Mouse (Mus musculus): ENCODE results near the gene Emc3.

Gene Emc3

DNA sequence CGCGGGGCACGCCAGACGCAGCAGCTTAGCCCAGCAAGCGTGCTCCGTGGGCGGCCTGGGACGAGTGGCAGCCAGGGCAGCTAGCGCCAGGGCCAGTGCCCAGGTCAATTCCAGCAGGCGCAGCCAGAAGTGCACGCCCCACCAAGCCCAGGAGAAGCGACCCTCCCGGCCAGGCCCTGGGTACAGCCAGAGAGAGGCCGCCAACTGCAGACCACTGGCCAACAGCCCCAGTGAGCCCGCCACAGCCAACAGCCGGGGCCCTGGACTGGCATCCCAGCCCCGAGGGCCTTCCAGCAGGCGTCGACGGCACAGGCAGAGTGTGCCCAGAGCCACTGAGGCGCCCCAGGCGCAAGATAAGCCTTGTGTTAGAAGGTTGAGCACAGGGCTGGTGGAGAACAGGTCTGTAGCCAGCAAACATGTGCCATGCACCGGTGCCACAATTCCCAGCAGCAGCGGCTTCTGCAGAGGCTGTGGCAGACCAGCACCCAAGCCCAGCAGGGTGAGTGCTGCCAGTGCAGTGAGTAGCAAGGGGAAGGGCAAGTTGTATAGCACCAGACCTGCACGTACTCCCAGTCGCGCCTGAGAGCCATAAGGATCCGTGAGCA is 36.3 kb downstream of the Emc3 start:
- DNase-seq (ENCODE audit: low spot score) = no peak

- peak; percentile 60 for DNase-seq (ENCODE audit: low spot score)
These were observed 37.1 kb downstream of the Emc3 start for GRCm38 (mm10) chr6:113494258-113494788.

- DNase-seq (ENCODE audit: low spot score) = no peak
These were observed 39.2 kb downstream of the Emc3 start for GRCm38 (mm10) chr6:113492101-113492864.

GRCm38 (mm10) chr6:113489410-113489809 is 42.0 kb downstream of the Emc3 start:
- no peak for DNase-seq (ENCODE audit: low spot score)

DNA sequence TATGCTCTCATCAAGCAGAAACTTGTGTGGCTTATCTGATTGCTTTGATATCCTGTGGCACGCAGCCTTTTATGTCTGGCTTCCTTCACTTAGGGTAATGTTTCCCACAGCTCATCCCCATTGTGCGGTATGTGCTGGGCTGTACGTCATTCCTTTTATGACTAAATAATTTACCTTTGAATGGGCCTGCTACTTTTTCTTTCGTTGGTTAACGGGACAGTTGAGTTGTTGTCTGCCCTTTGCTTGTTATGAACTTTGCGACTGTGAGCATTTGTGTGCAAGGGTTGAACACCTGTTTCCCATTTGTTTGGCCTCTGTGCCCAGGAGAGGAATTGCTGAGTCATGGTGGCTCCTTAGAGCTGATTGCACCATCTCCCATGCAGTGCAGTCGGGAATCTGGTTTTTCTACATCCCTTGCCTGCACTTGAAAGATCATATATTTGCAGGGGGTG is 44.3 kb downstream of the Emc3 start:
- no peak for DNase-seq (ENCODE audit: low spot score)

DNA sequence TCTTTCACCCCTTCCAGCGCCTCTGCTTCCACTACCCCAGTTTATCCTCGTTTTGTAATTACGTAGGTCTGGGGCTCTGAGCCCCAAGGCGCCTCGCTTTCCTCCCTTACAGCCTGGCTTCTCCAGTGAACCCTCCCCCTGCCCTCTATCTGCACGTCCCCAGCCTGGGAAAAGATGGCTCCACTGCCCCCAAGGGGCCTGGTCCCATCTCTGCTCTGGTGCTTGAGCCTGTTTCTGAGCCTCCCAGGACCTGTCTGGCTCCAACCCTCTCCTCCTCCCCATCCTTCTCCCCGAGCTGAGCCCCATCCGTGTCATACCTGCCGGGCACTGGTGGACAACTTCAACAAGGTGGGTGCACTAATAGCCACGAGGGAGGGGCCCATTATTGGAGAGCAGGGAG is 47.7 kb downstream of the Emc3 start:
- no peak for DNase-seq (ENCODE audit: low spot score)

DNA sequence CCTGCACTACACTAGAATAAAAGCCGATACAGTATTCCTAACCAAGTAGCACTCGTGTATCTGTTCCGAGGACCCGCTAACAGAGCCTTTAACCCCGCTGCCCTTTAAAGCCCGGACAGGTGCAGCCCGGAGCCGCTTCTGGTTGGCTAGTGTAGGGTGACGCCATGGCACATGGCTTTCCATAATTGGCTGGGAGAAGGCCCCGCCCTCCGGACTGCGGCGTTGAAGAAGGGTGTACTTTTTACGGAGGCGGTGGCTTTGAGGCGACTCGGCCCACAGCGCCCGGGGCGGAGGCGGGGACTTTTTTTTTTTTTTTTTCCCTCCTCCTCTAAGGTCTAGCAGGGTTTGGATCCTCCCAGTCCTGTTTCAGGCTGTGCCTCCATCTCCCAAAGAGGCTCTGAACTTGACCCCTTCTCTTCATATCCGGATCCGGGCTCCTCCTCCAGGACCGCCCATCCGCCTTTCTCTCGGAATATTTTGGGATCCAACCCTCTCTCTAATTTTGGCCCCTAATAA is 48.3 kb downstream of the Emc3 start, which contains the start of gene Creld1:
Gene Creld1, plus strand, starts transcription at position 198 of the 516 bp plus-strand sequence.
- peak; percentile 70 for DNase-seq (ENCODE audit: low spot score)

- no peak for DNase-seq (ENCODE audit: low spot score)
These were observed 48.9 kb downstream of the Emc3 start for GRCm38 (mm10) chr6:113482477-113483099.

DNA sequence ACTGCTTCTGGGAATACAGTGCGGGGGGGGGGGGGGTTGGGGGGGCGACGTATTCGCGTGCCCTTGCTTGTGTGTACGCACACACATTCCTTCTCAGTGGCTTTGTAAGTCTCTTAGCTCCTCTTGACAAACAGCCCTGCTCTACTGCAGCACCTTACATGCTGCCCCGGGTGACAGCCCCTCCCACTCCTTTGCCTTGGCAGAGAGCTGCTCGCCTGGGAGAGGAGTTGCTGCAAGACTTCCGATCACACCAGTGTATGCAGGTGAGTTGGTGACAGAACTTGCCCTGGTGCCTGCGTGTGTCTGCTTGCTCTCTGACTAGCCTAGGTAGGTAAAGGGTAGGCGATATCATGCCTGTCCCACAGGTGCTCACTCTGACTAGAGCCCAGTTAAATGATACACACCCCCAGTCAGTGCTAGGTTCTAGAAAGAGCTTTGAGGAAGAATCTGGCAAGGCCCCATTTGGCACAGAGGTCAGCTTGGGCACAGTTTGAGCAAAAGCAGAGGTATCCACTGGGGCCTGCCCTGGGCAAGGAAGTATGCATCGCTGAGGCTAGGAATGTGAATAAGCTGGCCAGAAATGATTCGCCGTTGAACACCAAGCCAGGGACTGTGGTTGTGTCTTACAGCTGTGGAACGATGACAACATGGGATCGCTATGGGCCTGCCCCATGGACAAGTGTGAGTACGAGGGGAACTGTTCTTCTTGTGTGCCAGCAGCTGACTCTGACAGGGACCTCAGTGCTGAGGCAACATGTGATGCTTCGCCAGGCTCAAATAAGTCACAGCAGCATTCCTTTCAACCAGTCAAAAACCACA is 50.7 kb downstream of the Emc3 start:
- no peak for DNase-seq (ENCODE audit: low spot score)

GRCm38 (mm10) chr6:113478906-113479305 is 52.5 kb downstream of the Emc3 start:
- no peak for DNase-seq (ENCODE audit: low spot score)

GRCm38 (mm10) chr6:113477353-113477752 is 54.1 kb downstream of the Emc3 start:
- DNase-seq (ENCODE audit: low spot score) = no peak

DNA sequence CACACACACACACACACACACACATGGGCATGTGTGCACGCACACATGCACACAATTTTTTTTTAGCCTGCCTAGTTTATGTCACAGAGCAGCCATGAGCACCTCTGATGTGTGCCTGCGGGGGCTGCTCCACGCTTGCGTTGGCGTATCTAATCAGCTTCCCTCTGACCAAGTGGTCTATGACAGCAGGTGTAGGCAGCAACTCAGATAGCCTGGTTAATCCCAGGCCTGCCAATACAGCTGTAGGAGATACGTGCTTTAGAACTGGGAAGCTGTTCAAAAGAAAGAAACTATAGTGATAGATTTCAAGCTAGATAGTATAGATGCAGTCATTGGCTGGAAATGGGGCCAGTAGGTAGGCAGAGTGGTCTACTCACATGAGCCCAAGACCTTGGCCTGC is 57.7 kb downstream of the Emc3 start:
- DNase-seq (ENCODE audit: low spot score) = no peak

- no peak for DNase-seq (ENCODE audit: low spot score)
These were observed 58.2 kb downstream of the Emc3 start for GRCm38 (mm10) chr6:113473246-113473645.

- no peak for DNase-seq (ENCODE audit: low spot score)
These were observed 59.4 kb downstream of the Emc3 start for GRCm38 (mm10) chr6:113472061-113472460.

- peak; percentile 31 for DNase-seq (ENCODE audit: low spot score)
These were observed 60.0 kb downstream of the Emc3 start, which contains the start of gene Il17rc for GRCm38 (mm10) chr6:113471297-113471936. Gene Il17rc (plus strand): TSS chr6:113471427.

- DNase-seq (ENCODE audit: low spot score) = peak; percentile 41
These were observed 62.0 kb downstream of the Emc3 start for GRCm38 (mm10) chr6:113469432-113469831.

DNA sequence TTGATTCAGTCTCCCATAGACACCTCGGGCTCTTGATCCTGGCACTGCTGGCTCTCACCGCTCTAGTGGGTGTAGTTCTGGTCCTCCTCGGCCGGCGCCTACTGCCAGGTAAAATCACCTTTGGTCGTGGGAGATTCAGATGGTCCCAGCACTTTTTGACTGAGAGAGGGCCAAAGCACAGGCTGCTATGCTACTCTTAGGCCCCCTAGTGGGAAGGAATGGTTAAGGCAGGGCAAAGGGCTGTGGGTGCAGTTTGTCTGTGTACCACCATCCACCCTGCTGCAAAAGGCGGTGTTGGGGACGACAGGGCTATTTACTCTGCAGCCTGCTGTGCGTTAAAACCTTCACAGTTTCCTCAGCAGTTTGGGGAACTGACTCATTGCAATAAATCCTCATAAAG is 62.4 kb downstream of the Emc3 start:
- DNase-seq (ENCODE audit: low spot score) = peak; percentile 41

DNA sequence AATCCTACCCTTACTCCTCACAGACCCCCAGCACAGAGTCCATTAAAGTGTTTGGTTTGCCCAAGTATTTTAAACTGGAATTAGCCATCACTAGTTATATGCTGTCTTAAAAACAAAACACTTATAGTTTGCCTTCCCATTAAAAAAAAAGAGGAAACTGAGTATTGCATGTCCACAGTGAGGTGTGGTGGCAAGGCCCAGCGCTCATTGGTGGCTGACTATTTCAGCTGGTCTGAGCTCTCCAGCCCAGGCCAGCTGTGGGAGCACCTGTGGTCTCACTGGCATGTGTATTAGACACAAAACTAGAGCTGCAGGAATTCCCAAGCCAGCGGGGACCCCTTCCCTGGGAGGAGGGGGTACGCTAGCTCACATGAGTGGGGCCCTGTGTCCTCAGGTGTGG is 62.9 kb downstream of the Emc3 start:
- no peak for DNase-seq (ENCODE audit: low spot score)

- no peak for DNase-seq (ENCODE audit: low spot score)
These were observed 65.8 kb downstream of the Emc3 start for GRCm38 (mm10) chr6:113465602-113466001.

All from ovary, postnatal 10 days (tissue).